Mouse (Mus musculus) limb, embryonic 14.5 days (tissue): Measurements from ENCODE around the gene Cul9. TPM values are rescaled to one million over a fixed set of nuclear protein-coding genes. Genes with fewer than 3 reads are reported as not detected.

Source experiments
- ATAC-seq: fragments of 200-750 bp; cut with Nextera tagmentation; 2 replicates; pipeline ENCODE4 v1.8.0; 2017; ENCODE audit warnings: low read depth, moderate number of reproducible peaks, moderate TSS enrichment; ENCODE audit not compliant: low FRiP score
- DNase-seq: peaks from one replicate; pipeline ENCODE4 v3.0.0-alpha.2; 2015; ENCODE audit warnings: low spot score
- H3K27ac ChIP-seq: fragments of 300-500 bp; sonication (generic); replicated peaks from 2 replicates; pipeline ENCODE4 v1.5.1; 2014; ENCODE audit warnings: low read depth, mild to moderate bottlenecking, low read length, moderate library complexity, mixed read lengths
- H3K27me3 ChIP-seq: fragments of 300-500 bp; sonication (generic); 2 replicates; pipeline ENCODE4 v1.6.1; 2014; ENCODE audit warnings: low read length, mixed read lengths; ENCODE audit not compliant: control insufficient read depth, insufficient read depth
- H3K36me3 ChIP-seq: fragments of 300-500 bp; sonication (generic); 2 replicates; pipeline ENCODE4 v1.6.1; 2014; ENCODE audit warnings: mild to moderate bottlenecking, low read length, moderate library complexity, mixed read lengths; ENCODE audit not compliant: control insufficient read depth, insufficient read depth
- H3K4me1 ChIP-seq: fragments of 300-500 bp; sonication (generic); 2 replicates; pipeline ENCODE4 v1.6.1; 2014; ENCODE audit warnings: antibody characterized with exemption, low read length, mixed read lengths; ENCODE audit not compliant: control insufficient read depth, insufficient read depth
- H3K4me2 ChIP-seq: fragments of 300-500 bp; sonication (generic); replicated peaks from 2 replicates; pipeline ENCODE4 v1.6.1; 2014; ENCODE audit warnings: low read depth, mild to moderate bottlenecking, low read length, moderate library complexity; ENCODE audit not compliant: severe bottlenecking
- H3K4me3 ChIP-seq: fragments of 300-500 bp; sonication (generic); replicated peaks from 2 replicates; pipeline ENCODE4 v1.5.1; 2014; ENCODE audit warnings: low read length
- H3K9ac ChIP-seq: fragments of 300-500 bp; sonication (generic); 2 replicates; pipeline ENCODE4 v1.6.1; 2014; ENCODE audit warnings: mild to moderate bottlenecking, low read depth, low read length, moderate library complexity; ENCODE audit not compliant: severe bottlenecking
- H3K9me3 ChIP-seq: fragments of 300-500 bp; sonication (generic); 2 replicates; pipeline ENCODE4 v1.6.1; 2016; ENCODE audit warnings: low read length; ENCODE audit not compliant: control insufficient read depth
- POLR2A ChIP-seq: fragments of 200-500 bp; IDR thresholded peaks from 2 replicates; pipeline ENCODE4 v1.8.0; 2012; ENCODE audit warnings: inconsistent platforms, mild to moderate bottlenecking, moderate library complexity, borderline replicate concordance; ENCODE audit not compliant: insufficient read depth, insufficient read length; ENCODE audit errors: extremely low read depth
- WGBS: fragments of 180-500 bp; shearing (Covaris S2); extraction: QIAGEN DNeasy Blood & Tissue Kit; methylation state at CpG from one replicate; pipeline ENCODE4 v1.1.7; 2014; 5-methylcytosine and 5-hydroxymethylcytosine counted together
- polyA plus RNA-seq, 2 experiments: library from polyadenylated mRNA; depleted of rRNA in 1 of 2; stranded (reverse) in 1 of 2; unstranded in 1 of 2; fragments of >200 nt; fragmentation: Nextera tagmentation in 1 of 2; extraction: Ambion mirVana in 1 of 2; gene quantifications; 2 replicates each; pipeline versions ENCODE4 v1.2.1 to v1.2.3; 2012 to 2014

Gene Cul9
- polyA plus RNA-seq, 2 experiments, result 6.9 to 21.1 TPM

DNA sequence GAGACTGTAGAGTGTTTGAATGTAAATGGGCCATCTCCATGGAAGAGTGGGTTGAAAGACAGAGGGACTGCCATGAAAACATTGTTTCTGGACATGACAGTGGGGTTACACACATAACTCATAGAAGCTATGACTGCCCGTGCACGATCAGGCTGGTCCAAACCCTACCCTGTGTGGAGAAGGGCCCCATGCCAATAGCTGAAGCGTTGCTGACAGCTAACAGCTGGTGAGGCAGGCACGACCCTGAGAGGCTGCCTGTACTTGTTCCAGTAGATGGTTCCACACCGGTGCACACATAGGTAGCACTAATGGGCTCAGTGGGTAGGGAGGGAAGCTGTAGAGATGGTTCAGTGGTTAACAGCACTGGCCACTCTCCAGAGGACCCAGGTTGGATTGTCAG, 50.7 kb downstream of the Cul9 start:
- no peak overlapping the region for H3K4me3 ChIP-seq
- no peak overlapping the region for H3K27ac ChIP-seq
- DNase-seq (no peak), ATAC-seq (no peak)
- no peak for TF ChIP-seq POLR2A
- H3K4me1 ChIP-seq, result peaks cover 6% of the 10 kb centered on the region
- H3K36me3 ChIP-seq, result peaks cover 3% of the 10 kb centered on the region; the same call in 1 of the 2 replicates
- no peaks in the 10 kb centered on the region for H3K9me3 ChIP-seq
- no peaks in the 10 kb centered on the region for H3K27me3 ChIP-seq
- WGBS, result 83% methylated on average over 5 of the region's 5 CpGs
- H3K9ac ChIP-seq, result no peak overlapping the region
- H3K4me2 ChIP-seq, result no peak overlapping the region

DNA sequence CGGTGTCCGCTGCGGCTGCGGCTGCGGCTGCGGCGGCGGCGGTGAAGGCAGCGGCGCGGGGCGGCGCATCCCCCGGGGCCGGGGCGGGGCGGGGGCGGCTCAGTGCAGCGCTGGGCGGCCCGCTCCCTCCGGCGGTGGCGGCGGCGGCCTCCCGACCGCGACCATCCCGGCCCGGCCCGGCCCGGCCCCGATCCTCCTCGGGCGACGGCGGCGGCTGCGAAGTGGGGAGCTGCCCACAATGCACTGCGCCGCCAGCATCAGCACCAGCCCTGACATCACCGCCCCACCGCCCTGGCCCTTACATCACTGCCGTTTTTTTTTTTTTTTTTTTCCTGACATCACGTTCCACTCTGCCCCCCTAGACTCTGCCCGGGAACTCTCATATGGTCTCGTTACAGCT, 58.8 kb downstream of the Cul9 start, which contains the start of gene Ttbk1:
TSS of gene Ttbk1 (minus strand) at position 245 of the 400 bp plus-strand sequence.
- ATAC-seq (no peak), DNase-seq (no peak)
- Histone ChIP-seq H3K27me3 (peaks cover 63% of the 10 kb centered on the region), H3K4me3 (peak within 1 kb of the TSS; percentile 32), H3K27ac (no peak within 1 kb of the TSS), H3K4me2 (peak within 1 kb of the TSS; percentile 58), H3K4me1 (peaks cover 3% of the 10 kb centered on the region; the same call in 1 of the 2 replicates), H3K9me3 (no peaks in the 10 kb centered on the region), H3K36me3 (no peaks in the 10 kb centered on the region), H3K9ac (peak within 1 kb of the TSS; percentile 46)
- no peak for TF ChIP-seq POLR2A
- WGBS, result 3% methylated on average over 16 of the region's 49 CpGs

- Histone ChIP-seq H3K9ac (peak overlapping the region; percentile 46), H3K27ac (no peak overlapping the region), H3K27me3 (peaks cover 63% of the 10 kb centered on the region), H3K9me3 (no peaks in the 10 kb centered on the region), H3K4me2 (peak overlapping the region; percentile 58), H3K4me3 (peak overlapping the region; percentile 32), H3K4me1 (peaks cover 3% of the 10 kb centered on the region; the same call in 1 of the 2 replicates), H3K36me3 (no peaks in the 10 kb centered on the region)
- ATAC-seq (no peak), DNase-seq (no peak)
- no peak for TF ChIP-seq POLR2A
- 2% methylated on average over 4 of the region's 22 CpGs for WGBS
Measured at GRCm38 (mm10) chr17:46486995-46487394, 59.2 kb downstream of the Cul9 start.

DNA sequence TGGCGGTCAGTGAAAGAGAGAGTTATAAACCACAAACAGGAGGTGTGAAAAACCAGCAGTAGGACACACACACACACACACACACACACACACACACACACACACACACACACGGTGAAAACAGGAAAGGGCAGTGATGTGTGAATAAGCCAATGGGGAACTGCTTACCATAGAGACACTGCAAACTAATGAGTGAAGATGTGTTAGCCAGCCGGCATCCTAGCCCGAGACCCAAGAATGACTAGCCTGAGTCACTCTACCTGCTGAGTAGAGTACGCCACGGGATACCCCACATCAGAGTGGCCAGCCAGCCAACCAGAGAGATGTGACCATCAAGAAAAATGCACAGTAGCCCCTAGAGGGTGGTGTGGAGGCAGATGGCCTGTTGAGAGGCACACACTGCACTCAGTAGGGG, 61.7 kb downstream of the Cul9 start:
- H3K9me3 ChIP-seq, result no peaks in the 10 kb centered on the region
- no peaks in the 10 kb centered on the region for H3K36me3 ChIP-seq
- no peak for TF ChIP-seq POLR2A
- H3K4me2 ChIP-seq, result no peak overlapping the region
- 17% methylated on average over 6 of the region's 6 CpGs for WGBS
- H3K27me3 ChIP-seq, result peaks cover 63% of the 10 kb centered on the region
- H3K9ac ChIP-seq, result no peak overlapping the region
- peaks cover 3% of the 10 kb centered on the region; the same call in 1 of the 2 replicates for H3K4me1 ChIP-seq
- no peak overlapping the region for H3K27ac ChIP-seq
- H3K4me3 ChIP-seq, result no peak overlapping the region
- DNase-seq, result no peak
- no peak for ATAC-seq

- peaks cover 63% of the 10 kb centered on the region for H3K27me3 ChIP-seq
- H3K27ac ChIP-seq, result no peak overlapping the region
- H3K4me2 ChIP-seq, result peak overlapping the region; percentile 43
- DNase-seq, result no peak
- no peak for TF ChIP-seq POLR2A
- H3K4me1 ChIP-seq, result peaks cover 3% of the 10 kb centered on the region; the same call in 1 of the 2 replicates
- H3K9me3 ChIP-seq, result no peaks in the 10 kb centered on the region
- no peak for ATAC-seq
- peak overlapping the region; percentile 22 for H3K4me3 ChIP-seq
- no peaks in the 10 kb centered on the region for H3K36me3 ChIP-seq
- H3K9ac ChIP-seq, result no peak overlapping the region
- 2% methylated on average over 13 of the region's 13 CpGs for WGBS
Measured at GRCm38 (mm10) chr17:46484021-46484431, 62.2 kb downstream of the Cul9 start.
